7 mouse cellular contexts compared by ENCODE assay signal in the genomic region with DNA sequence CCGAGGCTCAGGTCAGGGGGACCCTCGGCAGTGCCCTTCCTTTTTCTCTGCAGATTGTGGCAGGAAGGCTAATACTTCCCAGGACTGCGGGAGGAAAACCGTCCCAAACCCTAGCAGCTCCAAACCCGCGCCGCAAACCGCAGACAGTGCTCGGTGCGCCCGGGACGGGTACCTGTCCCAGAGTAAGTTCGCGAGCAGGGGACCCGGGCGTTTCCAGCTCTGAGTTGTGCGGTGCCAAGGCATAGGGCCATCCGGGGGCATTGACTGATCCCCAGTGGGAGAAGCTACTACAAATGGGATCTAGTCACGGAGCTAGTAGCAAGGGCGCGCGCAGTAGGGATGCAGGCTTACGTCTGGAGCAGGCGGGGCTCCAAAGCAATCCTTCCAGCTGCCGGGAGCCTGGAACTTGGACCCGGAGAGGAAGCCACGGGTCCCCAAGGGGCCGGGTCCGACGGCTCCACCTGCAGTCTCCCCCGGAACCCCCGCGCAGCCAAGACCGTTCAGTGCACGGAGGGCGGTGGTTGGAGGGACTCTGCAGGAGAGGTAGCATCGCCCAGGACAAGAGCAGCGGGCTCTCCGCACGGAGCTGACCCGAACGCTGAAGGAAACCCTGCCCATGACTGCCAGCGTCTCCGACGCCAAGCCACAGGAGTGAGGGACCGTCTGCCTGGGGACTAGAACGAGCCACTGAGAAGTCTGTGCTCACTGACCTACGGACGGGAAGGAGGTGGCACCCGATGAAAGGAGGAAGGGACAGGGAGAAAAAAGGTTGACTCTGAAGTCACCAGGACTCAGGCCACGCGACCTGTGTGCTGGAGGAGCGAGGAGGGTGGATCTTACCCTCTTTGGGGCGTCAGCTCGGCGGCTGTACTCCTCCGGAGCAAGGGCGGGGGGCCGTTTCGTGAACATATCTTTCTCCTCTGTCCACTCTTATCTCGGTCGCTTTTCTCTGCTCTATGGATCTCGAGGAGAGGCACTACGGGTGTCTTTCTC. TPM values are rescaled to one million over a fixed set of nuclear protein-coding genes. Genes with fewer than 3 reads are reported as not detected.
A peak's percentile ranks its signal among the peaks of the same experiment; 100 is the strongest.
DNase-seq lines count a peak whose midpoint lies in the region; TF ChIP-seq lines count a peak whose summit lies in the region.

A gene (minus strand): TSS at position 943 of the 993 bp plus-strand sequence.

- peak within 1 kb of the TSS; percentile 17 for H3K9ac ChIP-seq in ES-Bruce4 (ENCODE audit: low read depth, poor library complexity, severe bottlenecking)

- H3K27me3 ChIP-seq in ES-Bruce4 (ENCODE audit: control insufficient read depth, insufficient read depth, low read length, poor library complexity, severe bottlenecking), result peaks cover 5% of the 10 kb centered on the region; the same call in 1 of the 2 replicates
- H3K27me3 ChIP-seq in myocyte (ENCODE audit: control insufficient read depth, insufficient read depth, insufficient read length), result peaks cover 13% of the 10 kb centered on the region

- H3K4me3 ChIP-seq in ES-Bruce4 (ENCODE audit: low read depth, low read length) (peak within 1 kb of the TSS; percentile 64), myocyte (no peak within 1 kb of the TSS)

- peak; percentile 65 for DNase-seq in ZHBTc4 (ENCODE audit: low read depth, low spot score)
- no peak for DNase-seq in heart, adult 8-10 months (ENCODE audit: low spot score)
- DNase-seq in kidney, postnatal 14 days, result peak; percentile 11
- no peak for DNase-seq in right cerebral cortex, postnatal 25 days
- no peak for DNase-seq in frontal cortex, postnatal 36 days (ENCODE audit: low spot score in 2 of 2)

- no peak for TF ChIP-seq CTCF in ES-Bruce4 (IDR thresholded peaks at IDR 0.05; ENCODE audit: low read depth, low read length)

- TF ChIP-seq EP300 in ES-Bruce4 (IDR thresholded peaks at IDR 0.05; ENCODE audit: insufficient read depth, low read depth, low read length), result no peak

- H3ac ChIP-seq in myocyte (ENCODE audit: control insufficient read depth, insufficient read length), result no peak within 1 kb of the TSS

- H3K36me3 ChIP-seq in ES-Bruce4 (ENCODE audit: control insufficient read depth, insufficient read depth, low read length, poor library complexity, severe bottlenecking) (no peaks in the 10 kb centered on the region), myocyte (ENCODE audit: control insufficient read depth, insufficient read depth) (no peaks in the 10 kb centered on the region)

- H3K4me2 ChIP-seq in myocyte (ENCODE audit: low read depth), result peak within 1 kb of the TSS; percentile 18

- no peak within 1 kb of the TSS for H3K27ac ChIP-seq in ES-Bruce4 (ENCODE audit: insufficient read depth, low read length)

- H3K79me2 ChIP-seq in myocyte (ENCODE audit: control insufficient read depth, insufficient read depth), result no peaks in the 10 kb centered on the region

- TF ChIP-seq POLR2A in ES-Bruce4 (IDR thresholded peaks at IDR 0.05; ENCODE audit: insufficient read depth, low read length) (no peak), myocyte (IDR thresholded peaks at IDR 0.05; ENCODE audit: insufficient read length, low read depth) (no peak)

- no peaks in the 10 kb centered on the region for H3K9me3 ChIP-seq in ES-Bruce4 (replicated peaks; ENCODE audit: control insufficient read depth, insufficient read depth, low read length, poor library complexity, severe bottlenecking)

- no peaks in the 10 kb centered on the region for H3K4me1 ChIP-seq in ES-Bruce4 (ENCODE audit: control insufficient read depth, insufficient read depth, low read length)

TF ChIP-seq in myocyte, 11 proteins besides CTCF, POLR2A, EP300 and RAD21:
- no peak for TF ChIP-seq TCF12 (IDR thresholded peaks at IDR 0.05; ENCODE audit: insufficient read depth, poor library complexity, severe bottlenecking)
TF ChIP-seq in myocyte: peak in this region for 0.

RNA-seq across cellular contexts. Expression of the gene that starts here (rescaled TPM):
- polyA plus RNA-seq in ES-Bruce4 (2011; ENCODE audit: insufficient read depth, insufficient read length, low read depth, missing spikeins) (0.24 and 0.63 TPM in 2 replicates), myocyte (2012; fragmentation: generic; extraction: Trizol) (not detected)
- 100 to 1,000 TPM; 126 to 177 (median 144) TPM for total RNA-seq in heart, adult 8-10 months (2022)

Comparison
In these comparisons a context has a peak if more than half of its experiments do, and no peak if none do; other contexts are left out.
1. DNase-seq: peak in ZHBTc4 (single experiment) and kidney, postnatal 14 days (single experiment); none in heart, adult 8-10 months (single experiment), right cerebral cortex, postnatal 25 days (single experiment) and frontal cortex, postnatal 36 days (0 of 2).